Mouse (Mus musculus) heart, adult 2 months (tissue): ENCODE measurements at regions not wholly inside any gene's neighbourhood (a gene's known extent, or its start where the extent isn't known, plus 50 kb on each side); places are given as distances from the start of the nearest gene placed in this dataset.

Experiments
- DNase-seq, 2 experiments: peaks; one replicate each; pipeline ENCODE4 v3.0.0; 2021
- H3K27ac ChIP-seq: fragments of 200-600 bp; 2 replicates; pipeline ENCODE4 v1.8.1; 2022
- H3K27me3 ChIP-seq: fragments of 200-500 bp; 2 replicates; pipeline ENCODE4 v1.6.1; 2012; ENCODE audit warnings: mild to moderate bottlenecking, low read length, inconsistent platforms, mixed read lengths; ENCODE audit not compliant: control insufficient read depth, insufficient read depth
- H3K36me3 ChIP-seq: fragments of 200-500 bp; 2 replicates; pipeline ENCODE4 v1.6.1; 2012; ENCODE audit warnings: low read length, inconsistent platforms; ENCODE audit not compliant: control insufficient read depth, insufficient read depth
- H3K4me1 ChIP-seq: fragments of 200-500 bp; 2 replicates; pipeline ENCODE4 v1.6.1; 2011; ENCODE audit warnings: low read length; ENCODE audit not compliant: control insufficient read depth, insufficient read depth
- H3K4me3 ChIP-seq: fragments of 200-600 bp; 2 replicates; pipeline ENCODE4 v1.8.1; 2022
- H3K79me2 ChIP-seq: fragments of 200-500 bp; replicated peaks from 2 replicates; pipeline ENCODE4 v1.6.1; 2012; ENCODE audit warnings: mild to moderate bottlenecking, inconsistent platforms, low read length, moderate library complexity, mixed read lengths; ENCODE audit not compliant: control insufficient read depth, insufficient read depth
- H3K9ac ChIP-seq: fragments of 200-500 bp; 2 replicates; pipeline ENCODE4 v1.6.1; 2012; ENCODE audit warnings: low read depth, mild to moderate bottlenecking, control low read depth, inconsistent platforms, low read length, mixed read lengths
- CTCF ChIP-seq: fragments of 200-600 bp; IDR thresholded peaks from 2 replicates; pipeline ENCODE4 v1.8.1; 2022; ENCODE audit warnings: antibody characterized with exemption, mild to moderate bottlenecking, moderate library complexity
- EP300 ChIP-seq: fragments of 200-500 bp; IDR thresholded peaks from 2 replicates; pipeline ENCODE4 v1.6.1; 2011; ENCODE audit warnings: low read depth, low read length, control low read depth; ENCODE audit not compliant: insufficient read depth
- POLR2A ChIP-seq: fragments of 200-500 bp; IDR thresholded peaks from 2 replicates; pipeline ENCODE4 v1.6.1; 2011; ENCODE audit warnings: mild to moderate bottlenecking, low read depth, low read length, control low read depth; ENCODE audit not compliant: insufficient read depth
- WGBS: fragments of 180-500 bp; shearing (Covaris S2); methylation state at CpG from one replicate; pipeline ENCODE4 v1.1.7; 2018; 5-methylcytosine and 5-hydroxymethylcytosine counted together
- intact Hi-C: fragments of 180-260 bp; cut with DNase I; formaldehyde crosslinking; loops from one replicate; pipeline ENCODE4 v1.15.1; 2025

DNA sequence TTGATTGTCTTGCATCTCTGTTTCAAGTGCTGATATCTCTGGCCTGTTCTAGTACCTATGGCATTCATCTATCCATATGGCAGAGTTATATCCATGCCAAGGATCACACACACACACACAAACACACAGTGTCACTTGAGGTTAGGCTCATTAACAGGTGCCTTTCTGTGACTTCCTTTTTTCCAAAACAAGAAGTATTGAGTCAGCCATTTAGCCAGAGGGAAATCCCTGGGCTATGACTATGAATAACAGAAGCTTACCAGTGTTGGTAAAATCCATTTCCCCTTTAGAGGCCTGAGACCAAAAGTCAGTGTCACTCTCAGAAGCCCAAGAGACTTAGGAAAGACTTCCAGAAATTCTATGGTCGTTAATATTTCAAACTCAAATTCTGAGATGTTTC, 111.6 kb downstream of the Tmco5 start:
- no peaks in the 10 kb centered on the region for H3K79me2 ChIP-seq
- peaks cover 2% of the 10 kb centered on the region for H3K4me1 ChIP-seq
- H3K9ac ChIP-seq, result no peak overlapping the region
- no peak overlapping the region for H3K4me3 ChIP-seq
- H3K36me3 ChIP-seq, result peaks cover 4% of the 10 kb centered on the region
- intact Hi-C loops, result no loop called here
- WGBS, result 66% methylated on average over 1 of the region's 1 CpGs
- no peaks in the 10 kb centered on the region for H3K27me3 ChIP-seq
- H3K27ac ChIP-seq, result no peak overlapping the region
- no peak for DNase-seq
- TF ChIP-seq EP300, result no peak
- no peak for TF ChIP-seq POLR2A
- TF ChIP-seq CTCF, result no peak

DNA sequence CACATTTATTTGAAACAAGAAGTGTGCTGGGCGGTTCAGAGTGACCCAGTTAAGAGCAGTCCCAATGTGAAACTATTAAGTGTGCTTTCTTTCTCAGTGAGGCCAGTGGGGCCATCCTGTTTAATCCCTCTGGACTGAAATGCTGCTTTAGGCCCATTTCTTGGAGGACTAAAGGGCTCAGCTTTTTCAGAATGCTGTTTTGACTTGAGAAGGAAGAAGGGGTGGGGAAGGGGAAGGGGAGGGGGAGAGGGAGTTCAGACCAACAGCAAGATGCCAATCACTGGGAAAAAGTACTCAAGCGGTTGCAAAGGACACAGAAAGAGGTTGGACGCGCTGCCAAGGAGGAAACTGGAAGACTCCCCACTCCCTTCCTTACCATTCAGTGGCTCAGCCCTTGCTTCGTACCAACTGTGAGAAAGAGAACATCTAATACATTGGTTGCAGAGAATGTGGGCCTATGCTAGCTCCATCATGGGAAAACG, 113.1 kb downstream of the Tmco5 start:
- Histone ChIP-seq H3K4me3 (no peak overlapping the region), H3K27me3 (no peaks in the 10 kb centered on the region), H3K9ac (no peak overlapping the region), H3K27ac (peak overlapping the region; percentile 15; the same call in 1 of the 2 replicates), H3K4me1 (peaks cover 2% of the 10 kb centered on the region), H3K79me2 (no peaks in the 10 kb centered on the region), H3K36me3 (no peaks in the 10 kb centered on the region)
- WGBS, result 63% methylated on average over 6 of the region's 6 CpGs
- TF ChIP-seq CTCF (no peak), EP300 (no peak), POLR2A (no peak)
- DNase-seq, result no peak
- intact Hi-C loops, result no loop called here

DNA sequence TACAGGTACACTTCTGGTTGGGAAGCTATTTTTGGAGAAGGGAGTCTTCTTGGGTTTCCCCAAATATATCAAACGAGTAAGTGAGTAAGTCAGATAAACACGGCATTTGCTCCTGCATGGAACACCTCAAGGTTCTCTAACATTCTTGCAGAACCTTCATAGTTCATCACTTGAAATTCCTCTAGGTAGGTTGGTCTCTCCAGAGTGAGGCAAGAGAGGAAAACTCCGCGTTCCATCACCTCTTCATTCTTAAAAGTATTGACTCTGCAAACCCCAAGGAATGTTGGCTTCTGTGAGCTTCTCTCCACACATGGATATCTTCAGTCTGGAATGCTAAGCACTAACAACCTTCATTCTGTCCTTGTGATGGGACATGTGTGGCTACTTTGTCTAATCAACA, 115.2 kb downstream of the Tmco5 start:
- no peak overlapping the region for H3K9ac ChIP-seq
- peaks cover 2% of the 10 kb centered on the region for H3K4me1 ChIP-seq
- no peaks in the 10 kb centered on the region for H3K79me2 ChIP-seq
- H3K36me3 ChIP-seq, result no peaks in the 10 kb centered on the region
- intact Hi-C loops, result no loop called here
- no peaks in the 10 kb centered on the region for H3K27me3 ChIP-seq
- no peak for DNase-seq
- H3K4me3 ChIP-seq, result no peak overlapping the region
- no peak overlapping the region for H3K27ac ChIP-seq
- TF ChIP-seq EP300 (no peak), POLR2A (no peak), CTCF (no peak)
- WGBS, result 52% methylated on average over 4 of the region's 4 CpGs

DNA sequence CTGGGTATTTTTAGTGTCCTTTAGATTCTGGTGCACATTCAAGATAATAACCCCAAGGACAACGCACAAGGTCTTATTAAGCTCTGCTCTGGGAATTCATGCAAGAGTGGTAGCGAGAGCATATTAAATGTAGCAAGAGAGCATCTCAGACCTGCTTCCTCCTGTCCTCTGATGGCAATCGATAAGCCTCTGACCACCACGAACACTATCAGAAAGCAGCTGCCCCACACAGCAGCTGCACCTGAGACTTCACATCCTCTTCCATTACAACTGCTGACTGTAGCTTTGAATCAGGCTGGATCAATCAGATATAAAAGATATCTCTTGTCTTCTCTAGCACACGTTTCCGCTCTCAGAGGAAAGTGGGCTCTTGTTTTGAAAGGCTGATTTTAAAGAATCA, 117.8 kb downstream of the Tmco5 start:
- DNase-seq, result no peak
- Histone ChIP-seq H3K4me3 (no peak overlapping the region), H3K79me2 (no peaks in the 10 kb centered on the region), H3K4me1 (peaks cover 2% of the 10 kb centered on the region), H3K36me3 (no peaks in the 10 kb centered on the region), H3K27me3 (no peaks in the 10 kb centered on the region), H3K9ac (no peak overlapping the region), H3K27ac (no peak overlapping the region)
- intact Hi-C loops, result no loop called here
- no peak for TF ChIP-seq CTCF
- 65% methylated on average over 6 of the region's 6 CpGs for WGBS

DNA sequence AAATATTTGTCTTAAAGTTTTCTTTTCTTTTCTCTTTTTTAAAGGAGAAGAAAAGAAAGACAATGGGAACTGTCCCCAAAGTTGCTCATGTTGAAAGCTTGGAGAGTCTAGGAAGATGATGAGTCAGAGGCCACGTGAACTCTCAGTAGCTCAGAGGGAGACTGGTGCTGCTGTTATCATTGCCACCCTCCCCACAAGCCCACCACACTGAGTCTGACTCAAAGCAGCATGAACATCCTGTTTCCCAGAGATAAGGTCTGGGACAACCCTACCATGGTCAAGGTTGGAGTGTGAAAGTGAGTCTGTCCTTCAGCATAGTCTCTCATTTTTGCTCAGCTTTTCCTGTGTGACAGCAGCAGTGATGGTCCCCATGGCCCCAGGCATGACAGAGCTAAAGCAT, 120.3 kb downstream of the Tmco5 start:
- Histone ChIP-seq H3K79me2 (no peaks in the 10 kb centered on the region), H3K27me3 (no peaks in the 10 kb centered on the region), H3K9ac (no peak overlapping the region), H3K27ac (no peak overlapping the region), H3K4me3 (no peak overlapping the region), H3K4me1 (peaks cover 2% of the 10 kb centered on the region; the same call in 1 of the 2 replicates), H3K36me3 (no peaks in the 10 kb centered on the region)
- no peak for TF ChIP-seq POLR2A
- no peak for TF ChIP-seq EP300
- TF ChIP-seq CTCF, result no peak
- intact Hi-C loops, result no loop called here
- 41% methylated on average over 1 of the region's 1 CpGs for WGBS
- no peak for DNase-seq

DNA sequence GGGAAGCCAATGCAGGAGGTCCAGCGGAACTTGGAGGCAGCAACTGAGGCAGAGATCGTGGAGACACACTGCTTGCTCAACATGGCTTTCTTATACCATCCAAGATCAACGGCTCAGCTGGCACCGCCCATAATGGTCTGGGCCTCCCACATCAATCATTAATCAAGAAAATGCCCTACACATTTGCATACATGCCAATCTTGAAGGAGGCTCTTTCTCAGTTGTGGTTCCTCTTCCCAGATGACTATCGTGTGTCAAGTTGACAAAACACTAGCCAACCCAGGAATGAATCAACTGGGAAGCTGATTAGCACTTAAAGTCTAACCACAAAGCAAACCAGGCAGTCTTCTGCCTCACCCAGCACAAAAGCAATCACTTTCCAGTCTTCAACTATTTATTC, 121.1 kb downstream of the Tmco5 start:
- Histone ChIP-seq H3K4me3 (no peak overlapping the region), H3K36me3 (no peaks in the 10 kb centered on the region), H3K79me2 (no peaks in the 10 kb centered on the region), H3K27me3 (no peaks in the 10 kb centered on the region), H3K27ac (no peak overlapping the region), H3K9ac (no peak overlapping the region), H3K4me1 (peaks cover 2% of the 10 kb centered on the region; the same call in 1 of the 2 replicates)
- no peak for DNase-seq
- WGBS, result 84% methylated on average over 5 of the region's 5 CpGs
- intact Hi-C loops, result no loop called here
- TF ChIP-seq EP300, result no peak
- no peak for TF ChIP-seq CTCF
- no peak for TF ChIP-seq POLR2A
